Mouse (Mus musculus): ENCODE measurements around the gene Sept1.
"Not testable (repeated sequence)": the region's sequence is repeated elsewhere in the genome, so short reads cannot be mapped to it uniquely, and the experiment has no call there.

The Sept1 gene

GRCm38 (mm10) chr7:127253821-127254769, 21.2 kb upstream of the Sept1 start:
- DNase-seq (ENCODE audit: low spot score) = peak; percentile 96

DNA sequence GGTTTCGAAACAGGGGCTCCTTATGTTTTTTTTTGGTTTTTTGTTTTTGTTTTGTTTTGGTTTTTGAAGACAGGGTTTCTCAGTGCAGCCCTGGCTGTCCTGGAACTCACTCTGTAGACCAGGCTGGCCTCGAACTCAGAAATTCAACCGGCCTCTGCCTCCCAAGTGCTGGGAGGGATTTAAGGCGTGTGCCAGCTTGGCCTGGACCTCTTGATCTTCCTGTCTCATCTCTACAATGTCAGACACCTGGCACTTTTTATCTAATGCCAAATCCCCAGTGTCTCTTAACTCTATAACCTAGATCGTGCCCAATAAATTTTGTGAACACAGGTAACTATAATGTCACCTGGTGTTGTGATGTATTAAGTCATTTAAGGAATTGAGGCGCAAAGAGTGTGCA, 20.4 kb upstream of the Sept1 start:
- DNase-seq (ENCODE audit: low spot score) = no peak

DNA sequence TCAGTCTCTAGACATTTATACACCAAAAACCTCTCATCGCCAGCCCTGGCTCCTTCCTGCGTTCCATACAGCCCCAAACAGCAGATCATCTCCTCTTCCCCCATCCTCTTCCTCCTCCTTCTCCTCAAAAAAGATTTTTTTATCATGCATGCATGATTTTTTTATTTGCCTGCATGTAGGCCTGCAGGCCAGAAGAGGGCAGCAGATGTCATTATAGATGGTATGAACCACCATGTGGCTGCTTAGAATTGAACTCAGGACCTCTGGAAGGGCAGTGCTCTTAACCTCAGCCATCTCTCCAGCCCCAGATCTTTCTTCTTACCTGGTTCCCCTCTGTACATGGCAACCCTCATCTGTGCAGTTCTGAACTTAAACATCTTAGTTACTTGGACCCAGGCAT, 19.5 kb upstream of the Sept1 start:
- DNase-seq (ENCODE audit: low spot score) = no peak

DNA sequence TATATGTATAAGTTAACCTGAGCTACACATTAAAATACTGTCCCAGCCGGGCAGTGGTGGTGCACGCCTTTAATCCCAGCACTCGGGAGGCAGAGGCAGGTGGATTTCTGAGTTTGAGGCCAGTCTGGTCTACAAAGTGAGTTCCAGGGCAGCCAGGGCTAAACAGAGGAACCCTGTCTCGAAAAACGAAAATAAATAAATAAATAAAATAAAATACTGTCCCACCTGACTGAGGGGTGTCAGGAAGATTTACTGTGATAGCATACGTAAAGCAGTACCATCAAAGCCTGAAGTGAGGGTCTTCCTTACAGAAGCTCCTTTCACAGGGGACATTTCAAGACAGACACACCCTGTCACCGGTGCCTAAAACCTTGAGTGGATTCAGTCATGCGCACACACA, 17.6 kb upstream of the Sept1 start:
- not testable (repeated sequence) for DNase-seq (ENCODE audit: low spot score)

DNA sequence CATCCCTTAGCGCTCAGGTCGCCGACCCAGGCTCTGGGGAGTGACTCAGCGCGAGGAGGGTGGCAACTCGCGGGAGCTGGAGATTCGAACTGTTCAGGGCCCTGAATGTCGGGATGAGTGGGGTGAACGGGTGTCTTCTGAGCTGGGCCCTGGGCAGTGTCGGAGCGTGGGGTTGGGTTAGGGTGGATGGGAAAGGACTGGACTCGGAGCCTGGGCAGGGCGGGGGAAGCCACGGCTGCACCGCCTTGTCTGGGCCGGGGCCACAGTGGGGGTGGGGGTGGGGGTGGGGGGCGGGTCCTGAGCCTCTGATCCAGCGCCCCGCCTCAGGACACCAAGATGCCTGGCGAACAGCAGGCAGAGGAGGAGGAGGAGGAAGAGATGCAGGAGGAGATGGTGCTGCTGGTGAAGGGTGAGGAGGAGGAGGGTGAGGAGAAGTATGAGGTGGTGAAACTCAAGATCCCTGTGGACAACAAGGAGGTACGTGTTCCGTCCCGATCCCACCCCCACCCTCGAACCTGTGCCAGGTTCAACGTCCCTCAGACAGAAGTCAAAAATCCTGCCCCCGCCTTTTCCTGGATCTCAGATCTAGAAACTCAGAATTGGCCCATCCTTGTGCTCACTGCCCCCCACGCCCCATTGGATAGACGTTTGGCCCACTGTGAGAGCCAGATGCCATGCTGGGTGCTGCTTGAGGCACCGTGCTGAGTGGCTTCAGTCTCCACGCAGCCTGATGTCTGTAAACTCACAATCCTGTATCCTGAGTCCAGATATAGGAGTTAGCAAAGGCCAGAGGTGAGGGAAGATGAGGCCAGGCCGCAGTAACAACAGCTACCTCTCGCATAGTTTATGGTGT, 12.0 kb upstream of the Sept1 start:
- DNase-seq (ENCODE audit: low spot score) = no peak

- DNase-seq (ENCODE audit: low spot score) = peak; percentile 96
Measured at GRCm38 (mm10) chr7:127243870-127244657, 11.1 kb upstream of the Sept1 start, which contains the start of gene Zfp771. Zfp771 (plus strand) TSS chr7:127244274.

DNA sequence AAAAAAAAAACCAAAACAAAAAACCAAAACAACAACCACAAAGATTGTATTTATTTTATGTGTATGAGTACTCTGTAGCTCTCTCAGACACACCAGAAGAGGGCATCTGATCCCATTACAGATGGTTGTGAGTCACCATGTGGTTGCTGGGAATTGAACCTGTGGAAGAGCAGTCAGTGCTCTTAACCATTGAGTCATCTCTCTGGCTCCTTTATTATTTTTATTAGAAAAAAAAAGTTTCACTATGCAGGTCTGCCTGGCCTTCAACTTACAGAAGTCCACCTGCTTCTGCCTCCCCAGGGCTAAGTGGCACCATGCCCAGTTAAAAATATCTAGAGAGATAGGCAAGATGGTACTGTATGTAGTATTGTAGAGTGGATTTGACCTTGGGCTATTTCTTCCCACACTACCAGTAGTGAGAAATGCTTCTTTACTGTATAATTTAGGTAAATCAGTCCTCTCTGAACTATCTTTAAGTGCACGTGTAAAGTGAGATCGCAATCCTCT, 10.5 kb upstream of the Sept1 start:
- DNase-seq (ENCODE audit: low spot score) = no peak

- no peak for DNase-seq (ENCODE audit: low spot score)
Measured at GRCm38 (mm10) chr7:127234777-127235176, 1.8 kb upstream of the Sept1 start.

DNA sequence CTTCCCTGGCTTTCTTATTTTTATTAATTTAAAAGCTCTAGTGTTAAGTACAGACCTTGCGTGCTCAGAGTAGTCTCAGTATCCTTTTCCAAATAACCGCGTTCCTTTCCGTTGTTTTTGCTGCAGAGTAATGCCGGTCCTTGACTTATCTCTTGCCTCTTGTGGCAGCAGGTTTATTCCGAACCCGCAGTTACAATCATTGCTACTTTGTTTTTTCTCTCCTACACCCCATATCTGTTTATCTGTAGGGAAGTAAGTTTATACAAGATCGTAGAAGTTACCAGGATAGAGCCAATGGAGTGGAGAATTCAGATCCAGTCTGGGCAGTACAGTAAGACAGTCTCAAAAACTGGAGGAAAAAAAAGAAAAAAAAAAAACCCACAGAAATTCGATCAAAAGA, 835 bp upstream of the Sept1 start:
- no peak for DNase-seq (ENCODE audit: low spot score)

GRCm38 (mm10) chr7:127233368-127233749, 429 bp upstream of the Sept1 start:
- no peak for DNase-seq (ENCODE audit: low spot score)

DNA sequence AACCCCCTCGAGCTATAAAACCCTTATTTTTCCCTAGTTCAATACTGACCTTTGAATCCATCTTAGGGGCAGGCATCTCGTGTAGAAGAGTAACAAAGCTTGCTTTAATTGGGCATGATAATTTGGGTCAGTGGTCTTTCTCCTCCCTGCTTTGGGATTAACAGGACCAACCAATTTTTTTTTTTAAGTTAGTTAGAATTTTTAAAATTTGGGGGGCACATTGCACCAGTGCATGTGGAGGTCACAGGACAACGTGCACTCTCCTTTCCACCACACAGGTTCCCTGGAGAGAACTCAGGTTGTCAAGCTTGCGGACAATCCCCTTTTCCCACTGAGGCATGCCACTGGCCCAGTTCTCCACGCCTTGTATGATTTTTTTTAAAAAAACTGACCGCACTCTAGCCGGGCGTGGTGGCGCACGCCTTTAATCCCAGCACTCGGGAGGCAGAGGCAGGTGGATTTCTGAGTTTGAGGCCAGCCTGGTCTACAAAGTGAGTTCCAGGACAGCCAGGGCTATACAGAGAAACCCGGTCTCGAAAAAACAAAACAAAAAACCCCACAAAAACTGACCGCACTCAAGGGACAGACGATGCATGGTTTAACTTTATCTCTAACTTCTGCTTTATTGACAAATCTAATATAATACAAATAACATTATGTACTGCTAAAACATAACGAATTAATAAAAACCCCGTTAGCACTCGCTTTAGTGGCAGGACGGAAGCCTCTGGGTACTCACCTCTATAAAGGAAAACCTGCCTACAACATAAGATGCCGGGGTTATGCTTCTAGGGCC, 906 bp downstream of the Sept1 start:
- no peak for DNase-seq (ENCODE audit: low spot score)

GRCm38 (mm10) chr7:127231376-127231775, 1.6 kb downstream of the Sept1 start:
- DNase-seq (ENCODE audit: low spot score) = no peak

GRCm38 (mm10) chr7:127228615-127229303, 4.2 kb downstream of the Sept1 start:
- peak; percentile 86 for DNase-seq (ENCODE audit: low spot score)

- no peak for DNase-seq (ENCODE audit: low spot score)
Measured at GRCm38 (mm10) chr7:127225147-127225995, 7.6 kb downstream of the Sept1 start.

GRCm38 (mm10) chr7:127224616-127225015, 8.3 kb downstream of the Sept1 start:
- no peak for DNase-seq (ENCODE audit: low spot score)

- DNase-seq (ENCODE audit: low spot score) = no peak
Measured at GRCm38 (mm10) chr7:127223515-127224478, 9.1 kb downstream of the Sept1 start.

DNA sequence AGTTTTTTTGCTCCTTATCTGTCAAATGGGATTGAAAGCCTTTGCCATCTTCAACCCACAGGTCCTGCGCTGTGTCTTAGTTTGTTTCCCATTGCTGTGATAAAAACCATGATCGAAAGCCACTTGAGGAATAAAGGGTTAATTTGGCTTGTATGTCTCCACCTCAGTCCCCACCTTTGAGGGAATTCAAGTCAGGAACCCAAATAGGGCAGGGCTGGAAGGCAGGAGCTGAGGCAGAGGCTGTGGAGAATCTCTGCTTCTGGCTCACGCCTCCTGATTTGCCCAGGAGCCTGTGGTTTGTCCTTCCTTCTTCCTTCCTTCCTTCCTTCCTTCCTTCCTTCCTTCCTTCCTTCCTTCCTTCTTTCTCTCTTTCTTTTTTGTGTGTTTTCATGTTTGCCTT, 9.8 kb downstream of the Sept1 start:
- no peak for DNase-seq (ENCODE audit: low spot score)

DNA sequence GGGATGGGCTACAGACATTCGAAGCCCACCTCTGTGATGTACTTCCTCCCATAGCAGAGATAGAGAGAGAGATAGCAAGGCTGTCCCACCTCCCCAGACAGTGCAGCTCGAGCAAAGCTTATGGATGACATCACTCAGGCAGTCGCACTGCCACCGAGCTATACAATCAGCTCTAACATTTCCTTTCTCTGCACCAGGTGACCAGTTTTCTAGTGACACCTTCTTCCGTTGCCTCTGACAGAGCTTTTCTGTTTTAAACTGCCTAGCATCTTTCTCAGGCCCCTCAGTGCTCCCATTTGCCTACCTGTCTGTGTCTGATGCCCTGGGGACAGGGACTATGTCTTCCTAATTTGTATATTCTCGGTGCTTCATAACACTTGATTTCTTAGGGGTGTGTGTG, 12.5 kb downstream of the Sept1 start:
- no peak for DNase-seq (ENCODE audit: low spot score)
